Mouse (Mus musculus): ENCODE data around the gene Tnfsf18. TPM values are rescaled to one million over a fixed set of nuclear protein-coding genes. Genes with fewer than 3 reads are reported as not detected.

Gene Tnfsf18
- polyA plus RNA-seq, 1 experiment from 2014 or later: 0.18 TPM

DNA sequence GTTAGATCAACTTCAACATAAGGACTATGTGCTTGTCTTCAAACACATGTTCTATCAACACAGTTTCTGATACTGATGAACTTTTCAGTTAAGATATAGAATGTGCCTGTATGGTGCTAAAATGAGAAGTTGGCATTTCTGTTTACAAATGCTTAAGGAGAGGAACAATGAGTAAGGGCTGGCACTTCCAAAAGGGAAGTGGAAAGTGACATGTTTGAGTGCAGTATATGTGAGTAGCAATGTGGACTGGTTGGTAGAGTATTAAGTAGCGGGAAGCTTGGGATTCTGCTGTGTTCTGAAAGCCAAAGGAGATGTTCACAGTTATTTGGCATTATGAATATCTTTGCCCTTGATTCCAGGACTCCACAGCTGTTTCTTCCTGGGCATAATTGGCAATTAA, 33.7 kb downstream of the Tnfsf18 start:
- H3K9ac ChIP-seq (ENCODE audit: low read depth, low read length): no peak overlapping the region

DNA sequence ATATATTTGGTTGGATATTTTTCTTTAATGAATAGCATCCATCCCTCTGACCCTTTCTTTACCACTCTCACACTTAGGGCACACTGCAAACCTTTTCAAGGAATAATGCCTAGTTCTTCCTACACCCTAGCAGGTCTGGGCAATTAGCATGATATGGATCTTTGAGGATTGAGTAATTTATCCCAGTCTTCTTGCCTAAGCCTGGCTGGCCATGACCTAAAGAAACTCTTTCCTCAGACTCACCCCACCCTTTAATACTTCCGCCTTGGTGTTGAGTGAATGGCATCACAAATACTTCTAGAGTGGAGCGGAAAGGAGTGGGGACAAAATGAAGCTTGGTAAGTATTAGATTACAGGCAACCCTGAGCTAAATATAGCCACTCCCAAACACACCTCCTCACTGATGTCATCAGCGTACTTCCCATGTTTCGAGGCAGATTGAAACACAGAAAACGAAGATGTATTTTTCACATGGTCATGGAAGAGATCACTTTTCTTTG, 56.2 kb downstream of the Tnfsf18 start:
- H3K9me3 ChIP-seq (ENCODE audit: control insufficient read depth, low read length): no peaks in the 10 kb centered on the region
- H3K4me2 ChIP-seq (ENCODE audit: low read depth, low read length): no peak overlapping the region
- ATAC-seq (ENCODE audit: low read depth): no peak
- WGBS: 82% methylated on average over 5 of the region's 5 CpGs
- no peak overlapping the region for H3K27ac ChIP-seq (replicated peaks; ENCODE audit: low read depth, low read length)
- H3K4me1 ChIP-seq (ENCODE audit: control insufficient read depth, insufficient read depth, low read length): no peaks in the 10 kb centered on the region
- no peaks in the 10 kb centered on the region for H3K27me3 ChIP-seq (replicated peaks; ENCODE audit: control insufficient read depth, insufficient read depth, low read length)
- no peaks in the 10 kb centered on the region for H3K36me3 ChIP-seq (ENCODE audit: control insufficient read depth, insufficient read depth, low read length)
- DNase-seq (ENCODE audit: low spot score): no peak
- no peak overlapping the region for H3K4me3 ChIP-seq (ENCODE audit: low read depth, low read length)
- no peak overlapping the region for H3K9ac ChIP-seq (ENCODE audit: low read depth, low read length)

More for the DNA sequence above, 33.7 kb downstream of the Tnfsf18 start:
- 79% methylated on average over 1 of the region's 1 CpGs for WGBS
- DNase-seq (ENCODE audit: low spot score) (no peak), ATAC-seq (ENCODE audit: low read depth) (no peak)
- Histone ChIP-seq H3K9me3 (ENCODE audit: control insufficient read depth, low read length) (no peaks in the 10 kb centered on the region), H3K4me1 (ENCODE audit: control insufficient read depth, insufficient read depth, low read length) (no peaks in the 10 kb centered on the region), H3K36me3 (ENCODE audit: control insufficient read depth, insufficient read depth, low read length) (no peaks in the 10 kb centered on the region), H3K4me3 (ENCODE audit: low read depth, low read length) (no peak overlapping the region), H3K4me2 (ENCODE audit: low read depth, low read length) (no peak overlapping the region), H3K27ac (replicated peaks; ENCODE audit: low read depth, low read length) (no peak overlapping the region), H3K27me3 (replicated peaks; ENCODE audit: control insufficient read depth, insufficient read depth, low read length) (no peaks in the 10 kb centered on the region)

DNA sequence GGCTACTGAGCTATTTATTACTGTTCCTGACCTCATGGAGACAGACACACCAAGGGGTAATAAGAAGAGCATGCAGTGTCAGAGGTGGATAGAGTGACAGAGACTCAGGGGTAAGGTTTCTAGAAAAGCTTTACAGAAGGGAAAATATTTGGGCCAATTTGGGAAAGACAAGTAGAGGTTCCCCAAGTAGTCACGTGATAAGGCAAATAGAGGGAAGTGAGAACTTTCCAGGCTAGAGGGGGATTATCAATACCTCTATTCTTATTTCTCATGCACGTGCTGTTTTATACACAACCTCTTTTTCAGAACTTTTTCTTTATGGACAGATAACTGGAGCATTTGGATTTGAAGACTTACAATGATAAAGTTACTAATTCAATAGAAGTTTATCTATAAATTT, 57.6 kb downstream of the Tnfsf18 start:
- no peaks in the 10 kb centered on the region for H3K27me3 ChIP-seq (replicated peaks; ENCODE audit: control insufficient read depth, insufficient read depth, low read length)
- no peak overlapping the region for H3K9ac ChIP-seq (ENCODE audit: low read depth, low read length)
- no peak overlapping the region for H3K4me3 ChIP-seq (ENCODE audit: low read depth, low read length)
- WGBS: 80% methylated on average over 2 of the region's 2 CpGs
- no peak for DNase-seq (ENCODE audit: low spot score)
- no peak overlapping the region for H3K27ac ChIP-seq (replicated peaks; ENCODE audit: low read depth, low read length)
- no peak for ATAC-seq (ENCODE audit: low read depth)
- H3K4me1 ChIP-seq (ENCODE audit: control insufficient read depth, insufficient read depth, low read length): no peaks in the 10 kb centered on the region; the same call in 1 of the 2 replicates
- H3K9me3 ChIP-seq (ENCODE audit: control insufficient read depth, low read length): no peaks in the 10 kb centered on the region
- H3K36me3 ChIP-seq (ENCODE audit: control insufficient read depth, insufficient read depth, low read length): no peaks in the 10 kb centered on the region
- no peak overlapping the region for H3K4me2 ChIP-seq (ENCODE audit: low read depth, low read length)

Other genes starting within 250 kb of the Tnfsf18 start
- 325 and 357 TPM in 2 replicates for gene Prdx6, start 243.4 kb upstream of the Tnfsf18 start, polyA plus RNA-seq (2014; fragmentation: Nextera tagmentation; extraction: Ambion mirVana)
- gene Tnfsf4, start 99.2 kb upstream of the Tnfsf18 start, polyA plus RNA-seq (2014; fragmentation: Nextera tagmentation; extraction: Ambion mirVana): 0.08 and 0.33 TPM in 2 replicates

All from embryonic facial prominence, embryonic 14.5 days (tissue).